35 mouse cellular contexts compared by ENCODE assay signal in the genomic region with DNA sequence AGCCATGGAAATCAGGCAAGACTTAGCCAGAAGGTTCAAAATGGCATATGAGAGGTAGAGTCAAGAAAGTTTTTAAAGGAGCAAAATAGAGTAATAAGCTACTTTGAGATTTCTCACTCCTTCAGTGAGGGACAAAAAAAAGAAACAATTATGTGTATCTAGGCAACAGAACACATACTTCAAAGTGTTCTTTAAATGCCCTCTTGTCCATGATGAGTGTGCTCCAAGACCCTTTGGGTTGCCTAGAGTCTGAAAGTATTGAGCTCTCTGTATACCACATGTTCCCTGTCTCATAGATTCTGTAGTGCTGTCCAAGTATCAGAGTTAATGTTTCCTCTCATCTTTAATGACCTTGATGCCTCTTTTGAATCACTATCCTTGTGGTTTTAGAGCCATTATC.
"Had no signal": no experiment of that assay in that cellular context is flagged by ENCODE, and none has a peak within 500 bp of the region (broad histone marks: within the 10 kb centered on the region; RNA-seq: fewer than 3 reads in every experiment).

No protein-coding gene starts in this region.

- H3K36me3 ChIP-seq: heart, embryonic 10.5 days; heart, embryonic 12.5 days; heart, embryonic 13.5 days; heart, embryonic 15.5 days; hindbrain, embryonic 10.5 days; hindbrain, embryonic 12.5 days; hindbrain, embryonic 13.5 days; hindbrain, embryonic 15.5 days; intestine, embryonic 15.5 days; kidney, embryonic 15.5 days had no signal

- H3K27me3 ChIP-seq: heart, embryonic 12.5 days; heart, embryonic 13.5 days; heart, embryonic 15.5 days; hindbrain, embryonic 12.5 days; hindbrain, embryonic 13.5 days; hindbrain, embryonic 15.5 days; intestine, embryonic 15.5 days; kidney, embryonic 15.5 days had no signal

- H3K27ac ChIP-seq: heart, adult 2 months; heart, embryonic 10.5 days; heart, embryonic 13.5 days; heart, embryonic 15.5 days; hindbrain, embryonic 10.5 days; hindbrain, embryonic 12.5 days; hindbrain, embryonic 13.5 days; hindbrain, embryonic 14.5 days; hindbrain, embryonic 15.5 days; hindbrain, postnatal 0 days; intestine, embryonic 15.5 days; kidney, embryonic 15.5 days; kidney, postnatal 0 days; layer of hippocampus, adult 2 months had no signal

- H3K4me2 ChIP-seq: heart, embryonic 11.5 days; heart, embryonic 12.5 days; heart, embryonic 13.5 days; heart, embryonic 15.5 days; hindbrain, embryonic 12.5 days; hindbrain, embryonic 13.5 days; hindbrain, embryonic 14.5 days; hindbrain, embryonic 15.5 days; intestine, embryonic 15.5 days; kidney, embryonic 15.5 days had no signal

- DNase-seq: heart, adult 2 months; heart, postnatal 10 days; heart, postnatal 14 days; heart, postnatal 36 days; heart, postnatal 4 days; kidney, adult 11 months; kidney, adult 18-20 months; kidney, adult 2 months; kidney, adult 8-10 months; kidney, adult 9 months; kidney, postnatal 10 days; kidney, postnatal 14 days; kidney, postnatal 25 days; kidney, postnatal 36 days; kidney, postnatal 4 days; layer of hippocampus, adult 9-11 months had no signal

- ATAC-seq: hindbrain, embryonic 16.5 days; hindbrain, postnatal 0 days; inflammation-experienced regulatory T-cells, adult 6 months; intestine, embryonic 15.5 days; intestine, embryonic 16.5 days; intestine, postnatal 0 days had no signal

- H3K9ac ChIP-seq: heart, embryonic 12.5 days; heart, embryonic 13.5 days; heart, embryonic 15.5 days; hindbrain, embryonic 12.5 days; hindbrain, embryonic 13.5 days; hindbrain, embryonic 14.5 days; hindbrain, embryonic 15.5 days; intestine, embryonic 15.5 days; kidney, embryonic 15.5 days had no signal

- H3K4me3 ChIP-seq: heart, adult 2 months; heart, embryonic 10.5 days; heart, embryonic 12.5 days; heart, embryonic 13.5 days; heart, embryonic 15.5 days; hindbrain, embryonic 10.5 days; hindbrain, embryonic 12.5 days; hindbrain, embryonic 13.5 days; hindbrain, embryonic 15.5 days; intestine, embryonic 15.5 days; kidney, embryonic 15.5 days; layer of hippocampus, adult 2 months had no signal

- H3K4me1 ChIP-seq: heart, embryonic 10.5 days; heart, embryonic 12.5 days; heart, embryonic 13.5 days; heart, embryonic 15.5 days; hindbrain, embryonic 10.5 days; hindbrain, embryonic 12.5 days; hindbrain, embryonic 15.5 days; intestine, embryonic 15.5 days; kidney, embryonic 15.5 days had no signal

- H3K9me3 ChIP-seq: heart, embryonic 10.5 days; hindbrain, embryonic 10.5 days; intestine, embryonic 15.5 days; kidney, embryonic 15.5 days had no signal
